Mouse (Mus musculus): Measurements from ENCODE around the gene Cetn3.

GRCm38 (mm10) chr13:81754878-81755277 lies 28.0 kb upstream of the Cetn3 start:
- TF ChIP-seq CTCF (conservative IDR thresholded peaks at IDR 0.05 in 1 of 2, IDR thresholded peaks at IDR 0.05 in 1 of 2; ENCODE audit: low read depth in 2 of 2, low read length in 2 of 2) (no peak), POLR2A (IDR thresholded peaks at IDR 0.05; ENCODE audit: low read depth, low read length) (no peak), MAX (IDR thresholded peaks at IDR 0.05; ENCODE audit: low read length) (no peak), USF1 (IDR thresholded peaks at IDR 0.05; ENCODE audit: low read depth, low read length) (no peak), CHD1 (IDR thresholded peaks at IDR 0.05; ENCODE audit: low read depth, low read length) (no peak), NRF1 (IDR thresholded peaks at IDR 0.05; ENCODE audit: low read depth, low read length) (no peak), USF2 (conservative IDR thresholded peaks at IDR 0.05; ENCODE audit: low read depth, low read length) (no peak), SIN3A (IDR thresholded peaks at IDR 0.05; ENCODE audit: low read length) (no peak)
